Mouse (Mus musculus) Patski (cell line): ENCODE measurements around the gene A1cf. TPM values are rescaled to one million over a fixed set of nuclear protein-coding genes. Genes with fewer than 3 reads are reported as not detected.

ENCODE experiments used
- ATAC-seq: fragments of 100-300 bp; one replicate; pipeline ENCODE4 v1.8.0; 2021
- CTCF ChIA-PET: fragments of 350-600 bp; sonication (Branson Sonifier 250); formaldehyde crosslinking; loops from one replicate; lab custom pipeline; 2022; ENCODE audit warnings: inconsistent platforms; lab: Charles Lee
- POLR2A ChIA-PET: fragments of 350-600 bp; sonication (Branson Sonifier 250); formaldehyde crosslinking; loops from one replicate; lab custom pipeline; 2022; ENCODE audit warnings: antibody characterized with exemption, inconsistent platforms; lab: Charles Lee
- DNase-seq: peaks from one replicate; pipeline ENCODE4 v3.0.0-alpha.2; 2011; ENCODE audit warnings: low read depth, low spot score
- H3K27me3 ChIP-seq: fragments of 371-371 bp; one replicate; pipeline ENCODE4 v1.5.1; 2021
- CTCF ChIP-seq: fragments of 100-300 bp; IDR thresholded peaks from one replicate; pipeline ENCODE4 v1.5.1; 2021
- in situ Hi-C: fragments of 300-500 bp; cut with MboI; formaldehyde crosslinking; loops from 3 replicates; pipeline ENCODE4 v1.11.1; 2018; ENCODE audit warnings: low pct_unique_long_range_greater_than_20kb, mixed read lengths
- polyA plus RNA-seq: library from polyadenylated mRNA; unstranded; gene quantifications from one replicate; pipeline ENCODE4 v1.2.3, GENCODE M21; 2021

Gene A1cf
- polyA plus RNA-seq, 1 experiment from 2014 or later, result not detected

- in situ Hi-C loops, result no loop called here
- DNase-seq (no peak), ATAC-seq (no peak)
- peaks cover 69% of the 10 kb centered on the region for H3K27me3 ChIP-seq
- no peak for TF ChIP-seq CTCF
- ChIA-PET POLR2A (no interaction called here), CTCF (interaction anchor here (0.8 kb wide), 1 partner anchor 19 kb away, joined by 3 read pairs; no protein-coding TSS in a partner anchor)
Observed at GRCm38 (mm10) chr19:31889988-31890387, 21.4 kb downstream of the A1cf start.

DNA sequence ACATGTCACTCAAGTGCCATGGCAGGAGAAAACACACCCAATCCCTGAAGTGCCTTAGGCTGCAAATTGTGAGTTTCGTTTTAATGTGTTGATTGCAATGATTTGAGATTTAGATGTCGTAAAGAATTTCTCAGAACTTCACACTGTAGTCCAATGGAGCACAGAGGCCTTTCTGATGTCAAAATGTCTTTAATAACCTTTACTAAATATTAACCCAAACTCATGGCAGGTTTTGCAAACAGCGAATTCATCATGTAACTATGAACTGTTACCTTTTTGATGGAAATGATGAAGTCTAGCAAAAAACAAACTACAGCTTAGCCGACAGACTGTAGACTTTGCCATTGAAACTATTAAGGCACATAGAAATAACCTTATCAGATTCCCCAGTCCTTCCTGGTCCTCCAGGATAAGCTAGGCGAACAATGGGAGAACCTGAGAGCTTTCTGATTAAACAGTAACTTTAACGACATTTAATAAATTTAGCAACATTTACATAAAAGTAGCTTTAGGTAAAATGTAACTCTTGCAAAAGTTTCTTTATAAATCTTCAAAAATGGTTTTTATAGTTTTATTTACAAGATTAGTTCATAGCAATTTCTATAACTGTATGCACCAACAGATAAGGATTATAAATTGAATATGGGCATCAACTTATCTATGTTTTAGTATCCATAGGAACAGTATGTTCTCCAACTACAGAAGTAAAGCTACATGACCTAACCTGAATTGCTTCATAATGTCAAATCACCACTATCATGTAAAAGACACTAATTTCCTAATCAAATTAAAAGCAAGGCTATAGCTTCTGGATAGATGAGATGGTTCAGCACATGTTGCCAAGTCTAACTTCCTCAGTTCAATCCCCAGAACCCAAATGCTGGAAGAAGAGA lies 22.7 kb downstream of the A1cf start:
- POLR2A ChIA-PET, result interaction anchor here (0.6 kb wide), 1 partner anchor 23 kb away, joined by 4 read pairs; no protein-coding TSS in a partner anchor

DNA sequence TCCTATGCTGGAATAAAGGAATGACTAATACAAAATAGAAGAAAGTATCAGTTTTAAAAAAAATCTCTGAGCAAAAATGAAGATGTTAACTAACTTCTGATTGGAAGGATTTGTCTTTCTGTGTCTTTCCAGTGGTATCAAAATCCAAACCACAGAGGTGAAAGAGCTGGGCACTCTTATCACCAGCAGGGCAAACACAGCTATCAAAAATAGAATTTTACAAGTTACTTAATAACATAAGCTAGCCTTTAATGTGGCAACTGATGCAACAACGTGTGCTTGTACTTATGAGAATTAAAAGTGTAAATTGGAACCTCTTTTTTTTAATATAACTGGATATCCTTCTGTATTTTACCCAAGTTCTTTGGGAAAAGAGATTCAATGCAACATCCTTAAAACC lies 27.4 kb downstream of the A1cf start:
- no peak for TF ChIP-seq CTCF
- CTCF ChIA-PET, result no interaction called here
- ATAC-seq (no peak), DNase-seq (no peak)
- in situ Hi-C loops, result no loop called here
- POLR2A ChIA-PET, result no interaction called here
- peaks cover 72% of the 10 kb centered on the region for H3K27me3 ChIP-seq

More for the DNA sequence above, 22.7 kb downstream of the A1cf start:
- CTCF ChIA-PET, result interaction anchor here (1.2 kb wide), 1 partner anchor 9 kb away, joined by 7 read pairs; no protein-coding TSS in a partner anchor
- H3K27me3 ChIP-seq, result peaks cover 66% of the 10 kb centered on the region
- DNase-seq (no peak), ATAC-seq (no peak)
- TF ChIP-seq CTCF, result no peak
- in situ Hi-C loops, result no loop called here

DNA sequence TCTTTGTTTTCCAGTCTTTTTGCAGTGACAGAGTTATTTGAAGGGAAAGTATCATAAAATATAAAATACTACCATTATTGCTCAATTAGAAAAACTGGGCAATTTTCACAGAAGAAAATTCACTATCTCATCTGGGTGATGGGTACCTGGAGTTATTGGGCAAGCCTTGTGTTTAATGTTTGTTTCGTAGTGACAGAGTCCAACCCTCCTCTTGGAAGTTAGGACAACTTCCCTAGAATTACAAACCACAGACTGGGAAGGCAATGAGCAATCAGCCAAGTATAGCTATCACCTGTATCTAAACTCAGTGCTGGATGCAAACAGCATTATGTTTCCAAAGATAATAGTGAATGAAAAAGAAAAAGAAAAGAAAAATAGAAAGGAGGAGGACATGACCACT lies 28.1 kb downstream of the A1cf start:
- CTCF ChIA-PET, result no interaction called here
- no peak for TF ChIP-seq CTCF
- H3K27me3 ChIP-seq, result peaks cover 72% of the 10 kb centered on the region
- in situ Hi-C loops, result no loop called here
- no peak for DNase-seq
- no peak for ATAC-seq
- POLR2A ChIA-PET, result no interaction called here

DNA sequence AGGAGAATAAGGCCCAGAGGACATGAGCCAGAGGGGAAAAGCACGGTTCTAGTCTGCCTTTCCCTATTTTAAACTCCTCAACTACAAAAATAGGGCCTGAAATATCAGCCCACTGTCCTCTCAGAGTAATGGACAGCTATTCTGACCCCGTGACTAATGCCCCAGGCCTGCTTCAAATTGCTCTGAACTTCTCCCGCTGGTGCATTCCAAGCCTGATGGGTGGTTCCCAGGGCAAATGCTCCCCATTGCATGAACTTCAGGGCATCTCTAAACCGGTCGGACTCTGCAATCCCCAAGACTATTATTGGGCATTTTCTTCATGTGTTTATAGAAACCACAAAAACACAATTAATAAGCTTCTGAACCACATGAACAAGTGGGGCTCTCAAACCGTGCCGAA lies 37.1 kb downstream of the A1cf start:
- ATAC-seq (no peak), DNase-seq (no peak)
- TF ChIP-seq CTCF, result no peak
- POLR2A ChIA-PET, result no interaction called here
- peaks cover 54% of the 10 kb centered on the region for H3K27me3 ChIP-seq
- in situ Hi-C loops, result no loop called here
- CTCF ChIA-PET, result no interaction called here

DNA sequence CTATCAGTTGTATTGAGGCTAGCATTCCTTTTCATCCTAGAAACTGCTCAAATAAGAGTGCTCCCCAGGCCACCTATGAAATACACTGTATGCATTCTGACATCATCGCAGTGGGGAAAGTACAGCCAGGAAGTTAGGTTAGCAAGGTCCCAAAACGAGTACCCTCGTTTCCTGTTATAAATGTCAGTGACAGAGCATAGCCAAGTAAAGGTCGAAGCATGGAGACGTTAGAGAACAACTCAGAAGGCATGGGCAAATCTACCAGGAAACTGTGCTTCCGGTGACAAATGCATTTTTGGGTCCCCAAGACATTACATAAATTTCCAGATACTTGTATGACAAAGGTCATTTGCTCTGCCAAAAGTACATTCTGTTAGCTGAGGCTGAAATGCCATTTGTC lies 41.9 kb downstream of the A1cf start:
- POLR2A ChIA-PET, result no interaction called here
- in situ Hi-C loops, result no loop called here
- no peak for TF ChIP-seq CTCF
- H3K27me3 ChIP-seq, result peaks cover 40% of the 10 kb centered on the region
- DNase-seq (no peak), ATAC-seq (no peak)
- CTCF ChIA-PET, result interaction anchor here (1.6 kb wide), 1 partner anchor 58 kb away, joined by 3 read pairs; no protein-coding TSS in a partner anchor

DNA sequence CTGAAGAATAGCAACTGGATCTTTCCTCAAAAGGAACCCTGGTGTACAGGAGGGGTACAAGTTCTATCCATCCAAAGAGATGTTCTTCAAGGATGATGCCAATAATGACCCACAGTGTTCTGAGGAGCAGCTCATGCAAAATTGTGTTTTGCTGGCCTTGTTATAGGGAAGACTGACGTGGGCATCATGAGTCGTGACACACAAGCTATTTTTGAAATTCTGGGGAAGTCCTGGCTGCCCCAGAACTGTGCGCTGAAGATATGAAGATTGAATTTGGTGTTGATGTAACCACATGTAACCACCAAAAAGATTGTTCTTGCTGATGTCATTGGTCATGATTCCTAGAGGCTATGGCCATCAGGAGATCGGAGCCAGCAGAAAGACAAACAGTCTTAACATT lies 45.4 kb downstream of the A1cf start:
- ATAC-seq (no peak), DNase-seq (no peak)
- ChIA-PET POLR2A (no interaction called here), CTCF (no interaction called here)
- in situ Hi-C loops, result no loop called here
- H3K27me3 ChIP-seq, result peaks cover 42% of the 10 kb centered on the region
- TF ChIP-seq CTCF, result no peak

DNA sequence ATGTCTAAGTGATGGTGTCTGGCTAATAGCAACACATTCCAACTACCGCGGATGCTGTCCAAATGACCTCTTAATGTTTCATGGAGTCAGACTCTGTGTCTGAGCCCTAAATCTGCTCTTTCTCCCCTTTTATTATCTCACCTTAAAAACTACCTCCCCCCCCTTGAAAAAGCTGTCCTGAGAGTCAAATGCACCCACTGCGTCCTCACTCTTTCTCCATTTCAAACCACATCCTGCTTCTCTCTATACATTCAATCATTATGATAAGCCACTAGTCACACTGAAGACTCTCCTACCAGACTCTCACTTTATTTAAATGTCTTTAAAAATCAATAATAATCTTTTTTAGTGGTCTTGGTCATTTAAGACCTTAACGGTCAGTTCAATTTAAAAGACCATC lies 51.8 kb downstream of the A1cf start:
- POLR2A ChIA-PET, result no interaction called here
- in situ Hi-C loops, result no loop called here
- CTCF ChIA-PET, result no interaction called here
- no peak for TF ChIP-seq CTCF
- ATAC-seq (no peak), DNase-seq (no peak)
- peaks cover 61% of the 10 kb centered on the region for H3K27me3 ChIP-seq

- DNase-seq (no peak), ATAC-seq (no peak)
- peaks cover 62% of the 10 kb centered on the region for H3K27me3 ChIP-seq
- TF ChIP-seq CTCF, result no peak
- in situ Hi-C loops, result no loop called here
- POLR2A ChIA-PET, result no interaction called here
- CTCF ChIA-PET, result no interaction called here
Observed at GRCm38 (mm10) chr19:31921852-31922251, 53.3 kb downstream of the A1cf start.

GRCm38 (mm10) chr19:31923615-31924352 lies 55.2 kb downstream of the A1cf start:
- in situ Hi-C loops, result no loop called here
- ATAC-seq (no peak), DNase-seq (no peak)
- ChIA-PET POLR2A (no interaction called here), CTCF (no interaction called here)
- H3K27me3 ChIP-seq, result peaks cover 63% of the 10 kb centered on the region
- no peak for TF ChIP-seq CTCF
